Mouse (Mus musculus): Measurements from ENCODE around the gene Tmem177. TPM values are rescaled to one million over a fixed set of nuclear protein-coding genes. Genes with fewer than 3 reads are reported as not detected.

Tmem177 gene
- polyA plus RNA-seq, 1 experiment from 2014 or later = 4.3 TPM

GRCm38 (mm10) chr1:119892933-119893332, 20.1 kb downstream of the Tmem177 start:
- Histone ChIP-seq H3K36me3 (ENCODE audit: control insufficient read depth, insufficient read depth) (no peaks in the 10 kb centered on the region), H3K9ac (ENCODE audit: low read depth, low read length) (no peak overlapping the region), H3K4me1 (replicated peaks; ENCODE audit: control insufficient read depth, insufficient read depth, low read length) (no peaks in the 10 kb centered on the region), H3K4me2 (replicated peaks; ENCODE audit: low read depth) (no peak overlapping the region), H3K4me3 (ENCODE audit: low read depth, low read length) (no peak overlapping the region), H3K27me3 (replicated peaks; ENCODE audit: control insufficient read depth, insufficient read depth, low read length) (no peaks in the 10 kb centered on the region), H3K27ac (ENCODE audit: low read depth, low read length) (no peak overlapping the region), H3K9me3 (ENCODE audit: control insufficient read depth) (no peaks in the 10 kb centered on the region)
- no peak for ATAC-seq
- 61% methylated on average over 6 of the region's 6 CpGs for WGBS
- peak; percentile 44; the same call in 1 of the 2 replicates for TF ChIP-seq CTCF (IDR thresholded peaks at IDR 0.05; ENCODE audit: low read depth)

GRCm38 (mm10) chr1:119891865-119892264, 21.1 kb downstream of the Tmem177 start:
- Histone ChIP-seq H3K27me3 (replicated peaks; ENCODE audit: control insufficient read depth, insufficient read depth, low read length) (no peaks in the 10 kb centered on the region), H3K4me1 (replicated peaks; ENCODE audit: control insufficient read depth, insufficient read depth, low read length) (no peaks in the 10 kb centered on the region), H3K4me2 (replicated peaks; ENCODE audit: low read depth) (no peak overlapping the region), H3K27ac (ENCODE audit: low read depth, low read length) (no peak overlapping the region), H3K4me3 (ENCODE audit: low read depth, low read length) (no peak overlapping the region), H3K36me3 (ENCODE audit: control insufficient read depth, insufficient read depth) (no peaks in the 10 kb centered on the region), H3K9me3 (ENCODE audit: control insufficient read depth) (no peaks in the 10 kb centered on the region), H3K9ac (ENCODE audit: low read depth, low read length) (no peak overlapping the region)
- no peak for ATAC-seq
- WGBS = 68% methylated on average over 4 of the region's 4 CpGs
- TF ChIP-seq CTCF (IDR thresholded peaks at IDR 0.05; ENCODE audit: low read depth) = no peak

GRCm38 (mm10) chr1:119891149-119891548, 21.9 kb downstream of the Tmem177 start:
- no peaks in the 10 kb centered on the region for H3K27me3 ChIP-seq (replicated peaks; ENCODE audit: control insufficient read depth, insufficient read depth, low read length)
- no peak overlapping the region for H3K4me3 ChIP-seq (ENCODE audit: low read depth, low read length)
- no peaks in the 10 kb centered on the region for H3K36me3 ChIP-seq (ENCODE audit: control insufficient read depth, insufficient read depth)
- no peak overlapping the region for H3K27ac ChIP-seq (ENCODE audit: low read depth, low read length)
- no peaks in the 10 kb centered on the region for H3K9me3 ChIP-seq (ENCODE audit: control insufficient read depth)
- H3K9ac ChIP-seq (ENCODE audit: low read depth, low read length) = no peak overlapping the region
- WGBS = 83% methylated on average over 9 of the region's 9 CpGs
- no peak for ATAC-seq
- TF ChIP-seq CTCF (IDR thresholded peaks at IDR 0.05; ENCODE audit: low read depth) = no peak
- no peak overlapping the region for H3K4me2 ChIP-seq (replicated peaks; ENCODE audit: low read depth)
- no peaks in the 10 kb centered on the region for H3K4me1 ChIP-seq (replicated peaks; ENCODE audit: control insufficient read depth, insufficient read depth, low read length)

DNA sequence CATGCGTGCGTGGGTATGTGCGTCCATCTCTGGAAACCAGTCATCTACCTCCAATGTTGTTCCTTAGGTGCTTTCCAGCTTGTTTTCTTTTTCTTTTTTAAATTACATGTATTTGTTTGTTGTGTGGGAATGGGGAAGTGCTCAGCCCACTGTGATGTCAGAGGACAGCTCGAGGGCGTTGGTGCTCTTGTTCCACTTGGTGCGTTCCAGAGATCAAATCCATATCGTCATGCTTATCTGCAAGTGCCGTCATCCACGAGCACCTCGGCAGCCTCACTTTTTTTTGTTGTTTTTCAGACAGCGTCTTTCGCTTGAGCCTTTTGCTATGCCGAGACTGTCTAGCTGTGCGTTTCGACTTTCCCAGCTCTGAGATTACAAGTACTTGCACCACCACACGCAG, 23.7 kb downstream of the Tmem177 start:
- no peak overlapping the region for H3K27ac ChIP-seq (ENCODE audit: low read depth, low read length)
- no peaks in the 10 kb centered on the region for H3K9me3 ChIP-seq (ENCODE audit: control insufficient read depth)
- no peak overlapping the region for H3K4me3 ChIP-seq (ENCODE audit: low read depth, low read length)
- no peaks in the 10 kb centered on the region for H3K36me3 ChIP-seq (ENCODE audit: control insufficient read depth, insufficient read depth)
- no peak overlapping the region for H3K9ac ChIP-seq (ENCODE audit: low read depth, low read length)
- H3K27me3 ChIP-seq (replicated peaks; ENCODE audit: control insufficient read depth, insufficient read depth, low read length) = no peaks in the 10 kb centered on the region
- WGBS = 68% methylated on average over 16 of the region's 16 CpGs
- ATAC-seq = no peak
- no peaks in the 10 kb centered on the region for H3K4me1 ChIP-seq (replicated peaks; ENCODE audit: control insufficient read depth, insufficient read depth, low read length)
- H3K4me2 ChIP-seq (replicated peaks; ENCODE audit: low read depth) = no peak overlapping the region
- TF ChIP-seq CTCF (IDR thresholded peaks at IDR 0.05; ENCODE audit: low read depth) = no peak

- H3K9ac ChIP-seq (ENCODE audit: low read depth, low read length) = no peak overlapping the region
- no peaks in the 10 kb centered on the region for H3K27me3 ChIP-seq (replicated peaks; ENCODE audit: control insufficient read depth, insufficient read depth, low read length)
- no peak overlapping the region for H3K27ac ChIP-seq (ENCODE audit: low read depth, low read length)
- H3K4me3 ChIP-seq (ENCODE audit: low read depth, low read length) = no peak overlapping the region
- H3K9me3 ChIP-seq (ENCODE audit: control insufficient read depth) = no peaks in the 10 kb centered on the region
- TF ChIP-seq CTCF (IDR thresholded peaks at IDR 0.05; ENCODE audit: low read depth) = no peak
- WGBS = 53% methylated on average over 7 of the region's 7 CpGs
- no peaks in the 10 kb centered on the region for H3K36me3 ChIP-seq (ENCODE audit: control insufficient read depth, insufficient read depth)
- ATAC-seq = no peak
- no peak overlapping the region for H3K4me2 ChIP-seq (replicated peaks; ENCODE audit: low read depth)
- no peaks in the 10 kb centered on the region for H3K4me1 ChIP-seq (replicated peaks; ENCODE audit: control insufficient read depth, insufficient read depth, low read length)
Measured at GRCm38 (mm10) chr1:119886320-119886719, 26.7 kb downstream of the Tmem177 start.

- WGBS = 77% methylated on average over 3 of the region's 3 CpGs
- Histone ChIP-seq H3K27ac (ENCODE audit: low read depth, low read length) (no peak overlapping the region), H3K9ac (ENCODE audit: low read depth, low read length) (no peak overlapping the region), H3K36me3 (ENCODE audit: control insufficient read depth, insufficient read depth) (no peaks in the 10 kb centered on the region), H3K9me3 (ENCODE audit: control insufficient read depth) (no peaks in the 10 kb centered on the region), H3K27me3 (replicated peaks; ENCODE audit: control insufficient read depth, insufficient read depth, low read length) (no peaks in the 10 kb centered on the region), H3K4me2 (replicated peaks; ENCODE audit: low read depth) (no peak overlapping the region), H3K4me1 (replicated peaks; ENCODE audit: control insufficient read depth, insufficient read depth, low read length) (no peaks in the 10 kb centered on the region), H3K4me3 (ENCODE audit: low read depth, low read length) (no peak overlapping the region)
- no peak for ATAC-seq
- TF ChIP-seq CTCF (IDR thresholded peaks at IDR 0.05; ENCODE audit: low read depth) = no peak
Measured at GRCm38 (mm10) chr1:119884272-119884671, 28.7 kb downstream of the Tmem177 start.

DNA sequence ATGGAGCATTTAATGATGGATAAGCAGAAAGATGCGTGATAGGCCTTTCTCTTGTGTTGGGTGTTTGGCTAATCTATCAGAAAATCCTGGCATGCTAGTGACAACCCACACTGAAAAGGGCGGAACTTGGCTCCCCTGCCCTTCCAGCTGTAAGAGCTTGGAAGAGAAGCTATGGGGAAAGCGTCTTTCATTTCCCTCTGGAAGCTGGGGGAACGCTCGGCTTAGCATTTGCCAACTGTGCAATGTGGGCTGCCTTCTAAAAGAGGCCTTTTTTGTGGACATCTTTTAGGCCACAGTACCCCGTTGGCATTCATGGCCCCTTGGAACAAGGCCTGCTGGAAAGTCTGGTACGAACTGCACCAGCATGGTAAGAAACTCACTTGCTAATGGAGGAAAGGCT, 34.1 kb downstream of the Tmem177 start:
- Histone ChIP-seq H3K4me3 (ENCODE audit: low read depth, low read length) (no peak overlapping the region), H3K9ac (ENCODE audit: low read depth, low read length) (no peak overlapping the region), H3K27me3 (replicated peaks; ENCODE audit: control insufficient read depth, insufficient read depth, low read length) (no peaks in the 10 kb centered on the region), H3K36me3 (ENCODE audit: control insufficient read depth, insufficient read depth) (no peaks in the 10 kb centered on the region), H3K27ac (ENCODE audit: low read depth, low read length) (no peak overlapping the region), H3K9me3 (ENCODE audit: control insufficient read depth) (no peaks in the 10 kb centered on the region), H3K4me1 (replicated peaks; ENCODE audit: control insufficient read depth, insufficient read depth, low read length) (no peaks in the 10 kb centered on the region), H3K4me2 (replicated peaks; ENCODE audit: low read depth) (no peak overlapping the region)
- TF ChIP-seq CTCF (IDR thresholded peaks at IDR 0.05; ENCODE audit: low read depth) = no peak
- 76% methylated on average over 7 of the region's 7 CpGs for WGBS
- ATAC-seq = no peak
